In genomic region chr1:92521376-92521775, GRCm38 (mm10) we compare ENCODE assay signal across 9 mouse cellular contexts. TPM values are rescaled to one million over a fixed set of nuclear protein-coding genes. Genes with fewer than 3 reads are reported as not detected.
DNase-seq lines count a peak whose midpoint lies in the region; ATAC-seq and TF ChIP-seq lines count a peak whose summit lies in the region.
"Had no signal": no experiment of that assay in that cellular context is flagged by ENCODE, and none has a peak within 500 bp of the region (broad histone marks: within the 10 kb centered on the region; RNA-seq: fewer than 3 reads in every experiment).

No protein-coding gene starts in this region.

- no peaks in the 10 kb centered on the region for H3K27me3 ChIP-seq in hindbrain, embryonic 15.5 days
- H3K27me3 ChIP-seq in liver, postnatal 0 days (ENCODE audit: insufficient read depth, low read length), result no peaks in the 10 kb centered on the region

- no peak overlapping the region for H3K4me3 ChIP-seq in cortical plate, adult 2 months (ENCODE audit: insufficient read depth, low read length)
- H3K4me3 ChIP-seq in hindbrain, embryonic 15.5 days, result no peak overlapping the region
- H3K4me3 ChIP-seq in liver, postnatal 0 days (ENCODE audit: low read depth, low read length), result no peak overlapping the region

- no peaks in the 10 kb centered on the region for H3K36me3 ChIP-seq in hindbrain, embryonic 15.5 days
- no peaks in the 10 kb centered on the region for H3K36me3 ChIP-seq in liver, postnatal 0 days (replicated peaks; ENCODE audit: insufficient read depth, low read length)

- no peak overlapping the region for H3K27ac ChIP-seq in cortical plate, adult 2 months (ENCODE audit: insufficient read depth, low read length)
- no peak overlapping the region for H3K27ac ChIP-seq in hindbrain, embryonic 15.5 days (replicated peaks)
- H3K27ac ChIP-seq in liver, postnatal 0 days (ENCODE audit: low read depth), result no peak overlapping the region

- H3K9ac ChIP-seq in hindbrain, embryonic 15.5 days, result no peak overlapping the region
- no peak overlapping the region for H3K9ac ChIP-seq in liver, postnatal 0 days (replicated peaks)

- no peak for TF ChIP-seq EP300 in liver, postnatal 0 days (IDR thresholded peaks at IDR 0.05; ENCODE audit: low read depth)

- H3K4me1 ChIP-seq in cortical plate, adult 2 months (ENCODE audit: control insufficient read depth, insufficient read depth, low read length), result peaks cover 8% of the 10 kb centered on the region
- H3K4me1 ChIP-seq in hindbrain, embryonic 15.5 days (replicated peaks), result peaks cover 5% of the 10 kb centered on the region; the same call in 1 of the 2 replicates
- no peaks in the 10 kb centered on the region for H3K4me1 ChIP-seq in liver, postnatal 0 days (ENCODE audit: insufficient read depth)

- WGBS in hindbrain, embryonic 15.5 days, result 18% methylated on average over 10 of the region's 10 CpGs
- 18% methylated on average over 10 of the region's 10 CpGs for WGBS in liver, postnatal 0 days (ENCODE audit: insufficient replicate concordance)

- TF ChIP-seq POLR2A in cortical plate, adult 2 months (IDR thresholded peaks at IDR 0.05; ENCODE audit: extremely low read depth, insufficient read depth, low read length), result no peak

- H3K9me3 ChIP-seq in hindbrain, embryonic 15.5 days, result no peaks in the 10 kb centered on the region
- H3K9me3 ChIP-seq in liver, postnatal 0 days (ENCODE audit: low read length), result no peaks in the 10 kb centered on the region

- peak; percentile 58 for TF ChIP-seq CTCF in cortical plate, adult 2 months (IDR thresholded peaks at IDR 0.05; ENCODE audit: extremely low read depth, insufficient read depth, low read length)
- TF ChIP-seq CTCF in liver, postnatal 0 days (IDR thresholded peaks at IDR 0.05; ENCODE audit: low read depth), result peak; percentile 55

- peak; percentile 29 for DNase-seq in ovary, postnatal 36 days (ENCODE audit: low spot score)
- no peak for DNase-seq in ovary, adult 18-20 months (ENCODE audit: low spot score)
- DNase-seq in adrenal gland, postnatal 14 days, result peak; percentile 61
- DNase-seq in liver, postnatal 0 days, result peak; percentile 23
- DNase-seq in right cerebral cortex, postnatal 14 days, result peak; percentile 54

- peak overlapping the region; percentile 38 for H3K4me2 ChIP-seq in hindbrain, embryonic 15.5 days
- H3K4me2 ChIP-seq in liver, postnatal 0 days (ENCODE audit: low read depth, low read length), result no peak overlapping the region

- ATAC-seq in hindbrain, embryonic 15.5 days (ENCODE audit: low FRiP score, low read depth), result peak; percentile 59; the same call in 1 of the 2 replicates
- ATAC-seq in liver, postnatal 0 days, result no peak
- no peak for ATAC-seq in erythroid progenitor cell, adult 5-6 weeks (replicated peaks; ENCODE audit: low FRiP score, poor library complexity, severe bottlenecking)

RNA-seq across cellular contexts. Expression of gene Olfr1414, which starts 2.9 kb away (rescaled TPM):
- total RNA-seq in adrenal gland, postnatal 14 days (2021), result not detected in 2 replicates
- not detected in 2 replicates for polyA plus RNA-seq in cortical plate, adult 2 months (2012; rRNA removed)
- not detected in 2 replicates for polyA plus RNA-seq in hindbrain, embryonic 15.5 days (2015; fragmentation: Nextera tagmentation; extraction: Ambion mirVana)
- polyA plus RNA-seq in liver, postnatal 0 days (2015; fragmentation: Nextera tagmentation; extraction: Ambion mirVana), result not detected in 2 replicates
- not detected in 2 replicates for total RNA-seq in erythroid progenitor cell, adult 5-6 weeks (2015; ENCODE audit: low replicate concordance)
- not detected in 2 replicates for total RNA-seq in erythroid progenitor cell, adult 5-6 weeks (2017; ENCODE audit: low replicate concordance)
- polyA plus RNA-seq: heart, embryonic 14.5 days had no signal

RNA-seq across cellular contexts. Expression of gene Olfr1415, which starts 25.5 kb away (rescaled TPM):
- total RNA-seq in adrenal gland, postnatal 14 days (2021), result not detected in 2 replicates
- polyA plus RNA-seq in cortical plate, adult 2 months (2012; rRNA removed), result not detected in 2 replicates
- not detected in 2 replicates for polyA plus RNA-seq in hindbrain, embryonic 15.5 days (2015; fragmentation: Nextera tagmentation; extraction: Ambion mirVana)
- polyA plus RNA-seq in liver, postnatal 0 days (2015; fragmentation: Nextera tagmentation; extraction: Ambion mirVana), result not detected in 2 replicates
- total RNA-seq in erythroid progenitor cell, adult 5-6 weeks (2015; ENCODE audit: low replicate concordance), result not detected in 2 replicates
- not detected in 2 replicates for total RNA-seq in erythroid progenitor cell, adult 5-6 weeks (2017; ENCODE audit: low replicate concordance)
- polyA plus RNA-seq: heart, embryonic 14.5 days had no signal

RNA-seq across cellular contexts. Expression of gene Olfr1416, which starts 36.5 kb away (rescaled TPM):
- total RNA-seq in adrenal gland, postnatal 14 days (2021), result not detected in 2 replicates
- polyA plus RNA-seq in cortical plate, adult 2 months (2012; rRNA removed), result not detected in 2 replicates
- polyA plus RNA-seq in hindbrain, embryonic 15.5 days (2015; fragmentation: Nextera tagmentation; extraction: Ambion mirVana), result not detected in 2 replicates
- polyA plus RNA-seq in liver, postnatal 0 days (2015; fragmentation: Nextera tagmentation; extraction: Ambion mirVana), result not detected in 2 replicates
- not detected in 2 replicates for total RNA-seq in erythroid progenitor cell, adult 5-6 weeks (2015; ENCODE audit: low replicate concordance)
- total RNA-seq in erythroid progenitor cell, adult 5-6 weeks (2017; ENCODE audit: low replicate concordance), result not detected in 2 replicates
- polyA plus RNA-seq: heart, embryonic 14.5 days had no signal

RNA-seq across cellular contexts. Expression of gene Ndufa10, which starts 47.7 kb away (rescaled TPM):
- 626 and 670 TPM in 2 replicates for total RNA-seq in adrenal gland, postnatal 14 days (2021)
- 173 and 175 TPM in 2 replicates for polyA plus RNA-seq in cortical plate, adult 2 months (2012; rRNA removed)
- polyA plus RNA-seq in hindbrain, embryonic 15.5 days (2015; fragmentation: Nextera tagmentation; extraction: Ambion mirVana), result 314 and 315 TPM in 2 replicates
- polyA plus RNA-seq in liver, postnatal 0 days (2015; fragmentation: Nextera tagmentation; extraction: Ambion mirVana), result 204 and 210 TPM in 2 replicates
- 27.2 and 39.6 TPM in 2 replicates for total RNA-seq in erythroid progenitor cell, adult 5-6 weeks (2015; ENCODE audit: low replicate concordance)
- 25.0 and 28.8 TPM in 2 replicates for total RNA-seq in erythroid progenitor cell, adult 5-6 weeks (2017; ENCODE audit: low replicate concordance)

RNA-seq across cellular contexts. Expression of gene Olfr1413, which starts 49.7 kb away (rescaled TPM):
- total RNA-seq in adrenal gland, postnatal 14 days (2021), result not detected in 2 replicates
- polyA plus RNA-seq in cortical plate, adult 2 months (2012; rRNA removed), result not detected in 2 replicates
- not detected in 2 replicates for polyA plus RNA-seq in hindbrain, embryonic 15.5 days (2015; fragmentation: Nextera tagmentation; extraction: Ambion mirVana)
- not detected in 2 replicates for polyA plus RNA-seq in liver, postnatal 0 days (2015; fragmentation: Nextera tagmentation; extraction: Ambion mirVana)
- not detected in 2 replicates for total RNA-seq in erythroid progenitor cell, adult 5-6 weeks (2015; ENCODE audit: low replicate concordance)
- not detected in 2 replicates for total RNA-seq in erythroid progenitor cell, adult 5-6 weeks (2017; ENCODE audit: low replicate concordance)
- polyA plus RNA-seq: heart, embryonic 14.5 days had no signal
